1 mouse cellular context compared by ENCODE assay signal in genomic region chr7:3386036-3386730, GRCm38 (mm10).
TF ChIP-seq lines count a peak whose summit lies in the region.

No protein-coding gene starts in this region.

TF ChIP-seq in MEL, 35 proteins besides CTCF, POLR2A, EP300 and RAD21 (continued from another document):
- TF ChIP-seq MEF2A (IDR thresholded peaks at IDR 0.05; ENCODE audit: extremely low read depth, insufficient replicate concordance, low read depth, low read length, poor library complexity, severe bottlenecking) (no peak), POLR2AphosphoS2 (IDR thresholded peaks at IDR 0.05; ENCODE audit: low read length) (no peak), ZKSCAN1 (IDR thresholded peaks at IDR 0.05; ENCODE audit: low read depth, low read length) (no peak), MAX (IDR thresholded peaks at IDR 0.05; ENCODE audit: low read length) (peak; percentile 45; the same call in 1 of the 2 replicates), BHLHE40 (IDR thresholded peaks at IDR 0.05; ENCODE audit: borderline replicate concordance, low read depth, low read length) (no peak), MXI1 (IDR thresholded peaks at IDR 0.05; ENCODE audit: low read depth, low read length) (peak; percentile 59; the same call in 1 of the 2 replicates), ZMIZ1 (IDR thresholded peaks at IDR 0.05; ENCODE audit: low read depth, low read length) (no peak), NELFE (IDR thresholded peaks at IDR 0.05; ENCODE audit: low read depth, low read length) (peak; percentile 37; the same call in 1 of the 2 replicates), RCOR1 (IDR thresholded peaks at IDR 0.05; ENCODE audit: low read depth, low read length) (no peak), TAL1 (IDR thresholded peaks at IDR 0.05; ENCODE audit: low read length) (no peak), ZNF384 (IDR thresholded peaks at IDR 0.05; ENCODE audit: low read depth, low read length) (no peak), MYC (IDR thresholded peaks at IDR 0.05; ENCODE audit: low read depth, low read length) (no peak), ZC3H11A (IDR thresholded peaks at IDR 0.05; ENCODE audit: low read depth, low read length) (no peak), TBP (IDR thresholded peaks at IDR 0.05; ENCODE audit: low read depth, low read length) (no peak)
TF ChIP-seq in MEL: peak in this region for 6.
